Mouse (Mus musculus): ENCODE data around the gene Rassf7. TPM values are rescaled to one million over a fixed set of nuclear protein-coding genes. Genes with fewer than 3 reads are reported as not detected.
"Not testable (repeated sequence)": the region's sequence is repeated elsewhere in the genome, so short reads cannot be mapped to it uniquely, and the experiment has no call there.

The Rassf7 gene
- polyA plus RNA-seq, 2 experiments from 2014 or later, result 8.3 to 14.2 TPM

DNA sequence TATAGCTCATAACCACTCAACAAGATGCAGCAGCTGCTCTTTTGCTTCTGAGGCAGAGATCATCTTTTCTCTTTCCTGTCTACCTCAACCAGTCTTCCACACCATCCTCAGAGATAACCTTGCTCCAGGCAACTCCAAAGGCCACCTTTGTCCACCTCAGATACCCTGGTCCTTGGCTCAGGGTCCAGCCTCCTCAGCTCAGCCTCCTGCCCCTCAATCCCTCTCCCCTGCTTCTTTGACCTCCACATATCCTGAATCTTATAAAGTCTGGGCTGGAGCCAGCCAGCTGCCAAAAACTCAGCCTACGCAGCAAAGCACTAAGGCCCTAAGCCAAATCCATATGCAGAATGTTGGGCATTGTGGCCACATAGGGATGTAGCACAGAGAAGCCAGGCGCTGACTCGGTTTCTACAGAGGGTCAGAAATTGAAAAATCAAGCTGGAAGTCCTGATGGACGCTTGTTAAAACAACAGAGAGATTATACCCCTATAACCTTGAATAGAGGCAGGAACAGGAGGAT lies 7.1 kb downstream of the Rassf7 start:
- ATAC-seq, result no peak

DNA sequence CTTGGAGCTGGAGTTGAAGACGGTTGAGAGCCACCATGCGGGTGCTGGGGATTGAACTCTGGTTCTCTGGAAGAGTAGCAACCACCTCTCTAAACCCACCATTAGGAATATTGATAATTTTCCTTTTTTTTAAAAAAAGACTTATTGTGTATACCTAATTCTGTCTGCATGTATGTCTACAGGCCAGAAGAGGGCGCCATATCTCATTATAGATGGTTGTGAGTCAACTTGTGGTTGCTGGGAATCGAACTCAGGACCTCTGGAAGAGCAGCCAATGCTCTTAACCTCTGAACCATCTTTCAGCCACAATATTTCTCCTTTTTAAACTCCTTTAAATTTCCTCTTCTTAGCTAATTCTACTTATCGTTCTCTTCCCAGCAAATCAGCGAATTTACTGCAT lies 10.9 kb downstream of the Rassf7 start:
- no peak for ATAC-seq

DNA sequence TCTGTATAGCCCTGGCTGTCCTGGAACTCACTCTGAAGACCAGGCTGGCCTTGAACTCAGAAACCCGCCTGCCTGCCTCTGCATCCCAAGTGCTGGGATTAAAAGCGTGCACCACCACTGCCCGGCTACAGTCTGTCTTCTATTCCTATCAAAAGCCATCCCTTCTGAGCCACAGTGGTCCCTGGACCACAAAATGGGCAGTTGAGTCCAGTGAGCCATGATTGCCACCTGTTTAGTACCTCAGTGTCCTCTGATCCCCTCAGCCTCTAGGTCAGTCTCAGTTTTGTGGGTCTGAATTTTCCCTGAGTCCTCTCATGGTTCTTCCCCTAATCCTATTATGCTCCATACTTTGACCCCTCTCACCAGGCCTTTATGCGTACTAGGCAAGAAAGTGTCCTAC lies 12.1 kb downstream of the Rassf7 start:
- ATAC-seq, result no peak

DNA sequence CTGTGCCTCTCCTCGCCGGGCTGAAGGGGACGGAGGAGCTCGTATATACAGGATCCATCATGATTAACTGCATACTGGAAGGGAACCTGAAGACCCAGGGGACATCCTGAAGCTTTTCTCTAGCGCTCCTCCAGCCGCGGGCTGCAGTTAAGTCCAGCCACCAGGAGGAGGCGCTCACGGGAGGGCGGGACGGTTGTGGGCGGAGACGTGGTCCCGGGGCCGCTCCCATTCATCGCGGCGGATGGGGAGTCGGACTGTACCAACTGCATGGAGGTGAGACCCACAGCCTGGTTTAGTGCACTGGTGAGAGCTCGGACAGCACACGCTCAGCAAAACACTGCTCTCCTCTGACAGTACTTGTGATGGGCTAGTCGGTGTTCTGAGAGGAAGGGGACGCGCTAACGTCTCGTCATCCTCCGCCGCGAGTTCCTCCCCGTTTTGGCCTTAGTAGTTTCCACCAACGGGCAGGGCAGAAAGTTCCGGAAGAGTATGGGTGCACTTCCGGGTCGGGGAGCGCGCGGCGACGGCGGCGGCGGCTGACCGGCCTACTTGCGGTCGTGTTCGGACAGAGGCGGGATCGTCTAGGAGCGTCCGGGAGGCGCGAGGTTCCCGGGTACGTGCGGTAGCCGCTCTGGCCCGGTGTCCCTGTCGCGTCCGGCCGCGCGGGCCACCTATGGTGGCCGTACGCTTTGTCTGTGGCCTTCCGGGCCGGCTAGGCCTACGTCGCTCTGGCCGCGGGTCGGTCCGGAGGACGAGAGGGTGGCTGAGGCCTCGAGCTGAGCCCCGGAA lies 12.8 kb downstream of the Rassf7 start, which contains the start of gene Phrf1:
Gene Phrf1, plus strand, starts transcription at position 506 of the 789 bp plus-strand sequence.
- ATAC-seq, result peak; percentile 88

DNA sequence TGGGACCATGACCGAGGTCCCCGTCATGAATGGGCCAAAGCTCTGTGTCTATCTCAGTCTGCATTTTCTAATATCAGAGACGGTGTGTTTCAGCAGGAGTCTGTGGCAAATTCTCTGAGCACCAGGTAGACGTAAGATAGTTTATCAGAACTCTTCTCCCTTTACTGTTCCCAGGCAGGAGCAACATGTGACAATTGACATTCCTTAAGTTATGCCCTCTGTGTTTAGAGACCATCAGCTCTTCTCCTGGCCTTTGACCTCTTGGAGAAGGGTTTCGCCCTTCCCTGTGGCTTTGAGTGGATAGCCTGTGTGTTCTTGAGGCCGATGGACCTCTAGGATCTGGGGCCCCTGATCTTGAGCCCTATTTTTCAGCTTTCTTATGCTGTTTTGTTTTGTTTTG lies 14.0 kb downstream of the Rassf7 start:
- no peak for ATAC-seq

DNA sequence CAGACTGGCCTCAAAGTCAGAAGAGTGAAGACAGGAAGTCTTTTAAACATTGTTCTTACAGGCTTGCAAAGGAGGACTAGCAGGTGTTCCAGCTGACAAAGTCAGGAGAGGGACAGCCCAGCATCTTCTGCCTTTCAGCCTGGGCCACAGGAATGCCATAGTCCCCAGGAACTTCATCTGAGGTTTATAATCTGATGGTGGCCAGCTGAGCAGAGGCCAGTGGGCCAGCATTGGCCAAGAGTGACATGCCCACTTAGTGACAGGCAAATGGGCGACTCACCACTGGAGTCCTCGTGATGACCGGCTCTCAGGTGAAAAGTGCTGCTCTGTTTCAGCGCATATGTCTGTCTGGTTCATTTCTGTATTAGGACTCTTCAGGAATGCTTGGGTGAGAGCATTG lies 14.9 kb downstream of the Rassf7 start:
- no peak for ATAC-seq

DNA sequence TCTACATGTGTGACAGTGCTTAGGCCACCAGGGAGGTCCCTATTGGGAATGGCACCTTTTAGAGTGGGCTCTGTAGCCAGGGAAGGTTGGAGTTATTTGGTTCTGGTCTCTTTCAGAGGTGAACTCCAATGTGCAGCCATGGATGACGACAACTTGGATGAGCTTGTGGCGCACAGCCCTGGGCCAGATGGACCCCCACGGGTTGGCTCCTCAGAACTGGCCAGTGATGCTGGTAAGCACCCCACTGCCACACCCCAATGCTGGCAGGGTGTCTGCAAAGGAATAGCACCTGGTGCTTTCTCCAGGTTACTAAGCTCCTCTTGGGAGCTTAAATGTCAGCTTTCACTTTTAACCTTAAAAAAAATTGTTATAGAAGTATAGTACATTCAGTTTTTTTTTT lies 15.5 kb downstream of the Rassf7 start:
- no peak for ATAC-seq

DNA sequence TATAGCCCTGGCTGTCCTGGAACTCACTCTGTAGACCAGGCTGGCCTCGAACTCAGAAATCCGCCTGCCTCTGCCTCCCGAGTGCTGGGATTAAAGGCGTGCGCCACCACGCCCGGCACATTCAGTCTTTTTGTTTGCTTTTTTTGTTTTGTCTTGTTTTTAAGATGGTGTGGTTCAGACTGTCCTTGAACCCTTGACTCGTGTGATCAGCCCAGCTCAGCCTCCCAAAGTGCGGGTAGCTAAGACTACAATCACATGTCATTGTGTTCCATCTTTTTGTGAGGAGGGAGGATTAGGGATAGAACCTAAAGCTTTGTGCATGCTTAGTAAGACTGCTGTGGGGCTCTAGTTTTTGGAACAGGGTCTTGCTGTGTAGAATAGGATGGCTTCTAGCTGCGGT lies 15.9 kb downstream of the Rassf7 start:
- no peak for ATAC-seq

DNA sequence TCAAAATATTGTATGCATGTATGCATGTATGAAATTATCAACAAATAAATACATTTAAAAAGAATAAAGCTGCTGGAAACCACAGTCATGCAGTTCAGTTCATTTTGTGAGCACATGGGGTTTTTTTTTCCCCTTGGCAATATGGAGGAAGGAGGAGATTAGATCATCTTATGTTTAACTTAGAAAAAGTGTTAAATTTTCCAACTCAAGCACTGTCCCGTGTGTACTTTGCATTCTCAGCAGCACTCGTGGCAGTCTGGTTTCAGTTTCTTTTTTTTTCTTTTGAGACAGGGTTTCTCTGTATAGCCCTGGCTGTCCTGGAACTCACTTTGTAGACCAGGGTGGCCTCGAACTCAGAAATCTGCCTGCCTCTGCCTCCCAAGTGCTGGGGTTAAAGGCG lies 34.8 kb downstream of the Rassf7 start:
- ATAC-seq, result not testable (repeated sequence)

DNA sequence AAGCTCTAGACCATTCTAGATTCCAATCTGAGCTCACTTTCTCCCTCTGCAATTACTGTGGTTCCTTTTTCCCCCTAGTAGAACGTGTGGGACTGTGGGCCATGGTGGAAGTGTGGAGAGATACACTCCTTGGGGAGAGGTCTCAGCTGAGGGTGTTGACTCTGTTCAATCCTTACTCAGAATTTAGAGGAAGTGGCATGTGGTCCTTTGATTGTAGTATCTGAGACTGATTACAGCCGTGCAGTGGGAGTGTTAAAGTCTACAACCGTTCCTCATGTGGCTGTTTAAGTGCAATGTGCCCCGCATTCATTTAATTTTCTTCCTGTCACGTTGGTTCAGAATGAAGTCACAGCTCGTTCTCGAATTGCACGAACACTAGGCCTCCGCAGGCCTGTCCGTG lies 40.5 kb downstream of the Rassf7 start:
- no peak for ATAC-seq

DNA sequence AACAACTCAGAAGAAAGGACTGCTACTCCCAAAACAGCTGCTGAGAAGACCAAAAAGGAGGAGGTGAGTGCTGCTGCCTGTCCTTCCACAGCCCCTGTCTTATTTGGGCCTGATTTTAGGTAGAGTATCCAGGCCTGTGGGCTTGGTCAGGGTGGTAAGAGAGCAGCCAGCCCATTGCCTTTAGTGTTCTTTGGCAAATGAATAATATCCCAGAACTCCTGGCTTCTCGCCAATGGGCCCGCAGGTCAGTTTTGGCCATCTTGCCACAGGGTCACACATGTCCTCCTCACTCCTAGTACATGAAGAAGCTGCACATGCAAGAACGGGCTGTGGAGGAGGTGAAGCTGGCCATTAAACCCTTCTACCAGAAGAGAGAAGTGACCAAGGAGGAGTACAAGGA lies 45.8 kb downstream of the Rassf7 start:
- no peak for ATAC-seq

DNA sequence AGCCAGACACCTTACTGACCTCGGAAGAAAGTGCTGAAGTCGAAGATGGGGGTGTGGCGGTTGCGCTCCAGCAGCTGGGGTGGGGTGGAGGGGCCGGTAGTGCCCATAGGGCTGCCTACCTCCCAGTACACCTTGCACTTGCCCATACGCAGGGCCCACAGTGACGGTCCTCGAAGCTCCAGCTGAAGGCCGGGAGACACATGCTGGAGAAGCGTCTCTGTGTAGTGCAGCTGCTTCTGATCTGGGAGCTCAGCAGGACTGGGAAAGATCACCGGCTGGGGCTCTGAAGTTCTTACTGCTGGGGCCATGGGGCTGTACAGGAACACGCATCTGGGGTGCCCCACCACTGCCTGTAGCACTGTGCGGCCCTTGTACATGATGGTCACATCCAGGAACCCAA lies 48.0 kb downstream of the Rassf7 start:
- ATAC-seq, result no peak

DNA sequence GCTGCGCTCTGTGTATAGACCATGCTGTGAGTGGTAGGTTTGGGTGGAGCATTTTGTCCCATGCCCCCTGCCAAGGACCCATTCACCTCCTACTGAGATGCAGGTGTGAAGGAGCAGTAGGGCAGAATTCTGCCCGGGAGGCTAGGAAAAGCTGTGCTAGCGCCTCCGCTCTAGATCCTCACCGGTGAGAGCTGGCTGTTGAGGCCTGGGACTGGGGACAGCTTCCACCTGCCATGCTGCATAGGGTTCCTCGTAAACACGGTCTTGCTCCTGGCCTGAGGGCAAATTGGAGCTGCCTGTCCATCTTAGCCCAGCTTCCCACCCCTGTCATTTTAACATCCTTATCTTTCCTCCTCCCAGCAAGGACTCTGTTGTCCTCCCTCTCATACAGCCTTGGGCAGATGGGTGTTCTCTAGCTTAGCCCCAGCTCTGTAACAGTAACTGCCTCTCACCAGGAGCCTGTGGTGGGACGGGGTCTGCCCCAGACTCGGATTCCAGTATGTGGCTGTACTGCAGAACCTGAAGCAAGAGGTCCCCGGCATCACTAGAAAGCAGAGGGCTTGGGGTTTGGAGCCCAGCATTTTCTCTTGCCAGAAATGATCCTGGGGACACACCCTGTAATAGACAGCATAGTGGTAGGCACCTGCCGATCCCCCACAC lies 48.5 kb downstream of the Rassf7 start:
- ATAC-seq, result no peak

DNA sequence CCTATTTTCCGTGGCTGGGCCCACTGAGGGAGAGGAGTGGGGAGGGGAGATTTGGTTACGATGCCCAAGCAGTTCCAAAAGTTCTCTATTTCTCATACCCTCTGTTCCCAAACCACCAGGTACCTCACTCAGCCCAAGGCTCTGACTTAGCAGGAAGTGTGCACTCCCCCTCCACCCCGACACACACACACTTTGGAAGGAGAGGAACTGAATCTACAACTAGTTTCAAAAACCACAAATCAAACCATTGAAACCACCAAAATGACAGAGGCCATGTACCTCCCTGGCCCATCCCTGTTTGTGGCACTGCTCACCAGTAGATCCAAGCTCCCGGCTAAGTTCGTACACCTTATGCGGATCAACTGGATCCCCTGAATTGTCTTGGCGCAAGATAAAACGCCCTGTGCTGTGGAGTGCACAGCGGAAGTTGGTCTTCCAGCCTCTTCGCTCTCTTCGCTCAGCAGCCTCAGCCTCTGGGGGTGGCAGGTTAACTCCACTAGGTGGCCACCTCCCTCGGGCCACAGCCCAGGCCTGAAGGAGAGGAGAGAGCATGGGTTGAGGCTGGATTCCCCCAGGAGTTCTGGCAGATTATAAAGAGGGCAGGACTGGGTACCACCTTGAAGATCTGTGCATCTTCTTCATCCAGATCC lies 49.2 kb downstream of the Rassf7 start:
- peak; percentile 48 for ATAC-seq

DNA sequence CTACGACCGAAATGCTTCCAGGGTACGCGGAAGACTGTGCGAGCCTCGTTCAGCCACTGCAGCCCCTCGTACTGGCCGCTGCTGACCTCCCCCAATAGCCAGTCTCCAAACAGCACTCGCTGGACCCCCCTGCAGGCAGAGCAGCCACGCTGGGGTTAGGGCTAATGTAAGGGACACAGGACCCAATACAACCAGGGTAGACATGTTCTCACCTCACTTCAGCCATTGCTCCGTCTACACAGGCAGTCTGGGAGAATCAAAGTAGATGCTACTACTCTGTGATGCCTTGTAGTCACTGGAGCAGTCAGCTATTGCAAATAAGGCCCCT lies 49.7 kb downstream of the Rassf7 start:
- peak; percentile 16 for ATAC-seq

DNA sequence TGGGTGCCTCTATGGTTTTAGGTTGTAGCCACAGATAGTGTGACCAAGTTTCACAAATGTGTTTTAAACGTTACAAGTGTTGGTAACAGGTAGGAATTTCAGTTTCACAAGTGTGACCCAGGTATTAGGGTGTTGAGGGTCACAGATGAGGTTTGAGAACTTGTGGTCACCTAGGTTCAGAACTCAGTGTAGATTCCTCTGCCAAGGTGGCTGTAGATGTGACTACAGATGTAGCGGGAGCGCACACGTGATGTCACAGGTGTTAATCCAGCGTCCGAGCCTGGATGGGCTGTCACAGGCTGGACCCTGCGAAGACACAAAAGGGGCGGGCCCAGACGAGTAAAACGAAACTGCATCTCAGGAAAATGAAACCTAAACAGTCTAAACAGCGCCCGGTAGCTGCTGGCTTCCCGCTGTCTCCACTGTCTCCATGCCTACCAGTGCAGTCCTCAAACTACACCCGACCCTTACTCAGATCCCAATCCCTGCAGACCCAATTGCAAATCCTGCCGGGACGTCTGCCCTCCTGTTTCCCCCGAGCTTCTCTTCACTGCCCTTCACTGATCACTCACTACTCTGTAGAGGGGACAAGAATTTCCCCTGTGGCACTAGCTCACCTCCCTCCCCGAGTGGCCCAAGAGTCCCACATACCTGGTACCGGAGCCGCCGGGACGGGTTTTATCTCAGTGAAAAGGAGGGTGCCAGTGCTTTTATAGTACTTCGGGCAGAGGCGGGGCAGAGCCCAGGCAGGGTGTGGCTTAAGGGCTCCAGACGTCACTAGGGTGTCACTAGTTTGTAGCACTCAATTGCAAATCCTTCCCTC lies 50.3 kb downstream of the Rassf7 start, which contains the start of gene Irf7:
Gene Irf7, minus strand, starts transcription at position 743 of the 823 bp plus-strand sequence.
- ATAC-seq, result peak; percentile 81

Other genes with a start within 250 kb of the Rassf7 start
- gene Ifitm1, start 248.6 kb upstream of the Rassf7 start, polyA plus RNA-seq (2017; shearing (Covaris generic)), result 1 to 10 TPM; 4.6 to 7.5 TPM
- 10 to 100 TPM; 17.0 to 23.4 TPM for gene Ifitm3, start 205.1 kb upstream of the Rassf7 start, polyA plus RNA-seq (2017; shearing (Covaris generic))
- gene Ifitm6, start 197.9 kb upstream of the Rassf7 start, polyA plus RNA-seq (2017; shearing (Covaris generic)), result under 1 TPM; 0.70 to 0.92 TPM
- not detected for gene Gm17387, start 186.7 kb upstream of the Rassf7 start, polyA plus RNA-seq (2017; shearing (Covaris generic))
- gene B4galnt4, start 154.8 kb upstream of the Rassf7 start, polyA plus RNA-seq (2017; shearing (Covaris generic)), result 10 to 100 TPM in 1 of 2 experiments, 1 to 10 TPM in 1; 6.4 to 11.9 TPM
- gene Pkp3, start 137.6 kb upstream of the Rassf7 start, polyA plus RNA-seq (2017; shearing (Covaris generic)), result 100 to 1,000 TPM; 365 to 380 TPM
- gene Sigirr, start 115.3 kb upstream of the Rassf7 start, polyA plus RNA-seq (2017; shearing (Covaris generic)), result 100 to 1,000 TPM; 163 to 179 TPM
- not detected for gene Ano9, start 98.1 kb upstream of the Rassf7 start, polyA plus RNA-seq (2017; shearing (Covaris generic))
- gene Ptdss2, start 93.5 kb upstream of the Rassf7 start, polyA plus RNA-seq (2017; shearing (Covaris generic)), result 1 to 10 TPM; 5.2 to 5.3 TPM
- 100 to 1,000 TPM; 117 to 127 TPM for gene Rnh1, start 43.0 kb upstream of the Rassf7 start, polyA plus RNA-seq (2017; shearing (Covaris generic))
- 1 to 10 TPM; 1.7 to 4.7 TPM for gene Hras, start 21.9 kb upstream of the Rassf7 start, polyA plus RNA-seq (2017; shearing (Covaris generic))
- 1 to 10 TPM; 1.4 to 1.9 TPM for gene Lrrc56, start 21.7 kb upstream of the Rassf7 start, polyA plus RNA-seq (2017; shearing (Covaris generic))
- 1 to 10 TPM; 5.6 to 5.9 TPM for gene Lmntd2, start 1.8 kb upstream of the Rassf7 start, polyA plus RNA-seq (2017; shearing (Covaris generic))
- 10 to 100 TPM; 51.4 to 60.8 TPM for gene Phrf1, start 12.9 kb downstream of the Rassf7 start, polyA plus RNA-seq (2017; shearing (Covaris generic))
- gene Irf7, start 50.6 kb downstream of the Rassf7 start, polyA plus RNA-seq (2017; shearing (Covaris generic)), result 100 to 1,000 TPM in 1 of 2 experiments, 10 to 100 TPM in 1; 92.0 to 108 TPM
- not detected for gene Cdhr5, start 60.9 kb downstream of the Rassf7 start, polyA plus RNA-seq (2017; shearing (Covaris generic))
- gene Sct, start 63.3 kb downstream of the Rassf7 start, polyA plus RNA-seq (2017; shearing (Covaris generic)), result not detected
- gene Drd4, start 76.1 kb downstream of the Rassf7 start, polyA plus RNA-seq (2017; shearing (Covaris generic)), result not detected
- gene Deaf1, start 111.8 kb downstream of the Rassf7 start, polyA plus RNA-seq (2017; shearing (Covaris generic)), result 10 to 100 TPM; 17.1 to 22.5 TPM
- 10 to 100 TPM; 30.4 to 31.2 TPM for gene Tmem80, start 111.9 kb downstream of the Rassf7 start, polyA plus RNA-seq (2017; shearing (Covaris generic))
- gene Eps8l2, start 123.0 kb downstream of the Rassf7 start, polyA plus RNA-seq (2017; shearing (Covaris generic)), result not detected
- 100 to 1,000 TPM; 422 to 471 TPM for gene Taldo1, start 176.3 kb downstream of the Rassf7 start, polyA plus RNA-seq (2017; shearing (Covaris generic))
- 10 to 100 TPM; 82.1 to 97.0 TPM for gene Gatd1, start 198.3 kb downstream of the Rassf7 start, polyA plus RNA-seq (2017; shearing (Covaris generic))
- not detected for gene Cend1, start 213.6 kb downstream of the Rassf7 start, polyA plus RNA-seq (2017; shearing (Covaris generic))
- gene Slc25a22, start 222.0 kb downstream of the Rassf7 start, polyA plus RNA-seq (2017; shearing (Covaris generic)), result 10 to 100 TPM; 26.8 to 51.1 TPM
- gene Pidd1, start 228.2 kb downstream of the Rassf7 start, polyA plus RNA-seq (2017; shearing (Covaris generic)), result 10 to 100 TPM in 1 of 2 experiments, 1 to 10 TPM in 1; 5.3 to 12.7 TPM
- 1,000 to 10,000 TPM; 3,324 to 3,604 TPM for gene Rplp2, start 231.5 kb downstream of the Rassf7 start, polyA plus RNA-seq (2017; shearing (Covaris generic))
- 10 to 100 TPM; 58.2 to 70.2 TPM for gene Pnpla2, start 239.3 kb downstream of the Rassf7 start, polyA plus RNA-seq (2017; shearing (Covaris generic))
- not detected for gene Cracr2b, start 245.2 kb downstream of the Rassf7 start, polyA plus RNA-seq (2017; shearing (Covaris generic))

All from activated CD4-positive, CD25-positive, alpha-beta regulatory T cell, adult 4 months (primary cell).